Mouse (Mus musculus): Measurements from ENCODE around the gene Rap1b. TPM values are rescaled to one million over a fixed set of nuclear protein-coding genes. Genes with fewer than 3 reads are reported as not detected.

The Rap1b gene
- polyA plus RNA-seq, 1 experiment from 2014 or later, result 170 TPM

GRCm38 (mm10) chr10:117858241-117858640, 12.4 kb upstream of the Rap1b start:
- Histone ChIP-seq H3K9ac (no peak overlapping the region), H3K4me2 (replicated peaks) (no peak overlapping the region), H3K27me3 (no peaks in the 10 kb centered on the region), H3K4me1 (no peaks in the 10 kb centered on the region), H3K9me3 (replicated peaks) (no peaks in the 10 kb centered on the region), H3K27ac (replicated peaks) (no peak overlapping the region), H3K4me3 (replicated peaks) (no peak overlapping the region), H3K36me3 (no peaks in the 10 kb centered on the region)
- ATAC-seq (ENCODE audit: insufficient number of reproducible peaks, low FRiP score, low TSS enrichment, low read depth), result no peak
- 72% methylated on average over 5 of the region's 5 CpGs for WGBS

- Histone ChIP-seq H3K36me3 (no peaks in the 10 kb centered on the region), H3K4me2 (replicated peaks) (no peak overlapping the region), H3K4me1 (no peaks in the 10 kb centered on the region), H3K9me3 (replicated peaks) (no peaks in the 10 kb centered on the region), H3K9ac (no peak overlapping the region), H3K27ac (replicated peaks) (no peak overlapping the region), H3K27me3 (no peaks in the 10 kb centered on the region), H3K4me3 (replicated peaks) (no peak overlapping the region)
- 61% methylated on average over 8 of the region's 8 CpGs for WGBS
- ATAC-seq (ENCODE audit: insufficient number of reproducible peaks, low FRiP score, low TSS enrichment, low read depth), result no peak
Measured at GRCm38 (mm10) chr10:117856001-117856720, 10.3 kb upstream of the Rap1b start.

GRCm38 (mm10) chr10:117852648-117853192, 6.9 kb upstream of the Rap1b start:
- Histone ChIP-seq H3K9ac (no peak overlapping the region), H3K4me1 (no peaks in the 10 kb centered on the region), H3K4me3 (replicated peaks) (no peak overlapping the region), H3K36me3 (no peaks in the 10 kb centered on the region), H3K27ac (replicated peaks) (no peak overlapping the region), H3K4me2 (replicated peaks) (no peak overlapping the region), H3K9me3 (replicated peaks) (no peaks in the 10 kb centered on the region), H3K27me3 (no peaks in the 10 kb centered on the region)
- no peak for ATAC-seq (ENCODE audit: insufficient number of reproducible peaks, low FRiP score, low TSS enrichment, low read depth)
- WGBS, result 91% methylated on average over 10 of the region's 10 CpGs

GRCm38 (mm10) chr10:117848981-117849380, 3.1 kb upstream of the Rap1b start:
- no peaks in the 10 kb centered on the region for H3K27me3 ChIP-seq
- no peak overlapping the region for H3K4me2 ChIP-seq (replicated peaks)
- no peaks in the 10 kb centered on the region for H3K9me3 ChIP-seq (replicated peaks)
- 65% methylated on average over 3 of the region's 3 CpGs for WGBS
- no peak overlapping the region for H3K4me3 ChIP-seq (replicated peaks)
- H3K27ac ChIP-seq (replicated peaks), result no peak overlapping the region
- H3K9ac ChIP-seq, result no peak overlapping the region
- peaks cover 9% of the 10 kb centered on the region for H3K4me1 ChIP-seq
- H3K36me3 ChIP-seq, result no peaks in the 10 kb centered on the region
- ATAC-seq (ENCODE audit: insufficient number of reproducible peaks, low FRiP score, low TSS enrichment, low read depth), result no peak

GRCm38 (mm10) chr10:117846796-117847195, 961 bp upstream of the Rap1b start:
- 47% methylated on average over 9 of the region's 9 CpGs for WGBS
- peak overlapping the region; percentile 66 for H3K4me2 ChIP-seq (replicated peaks)
- H3K4me3 ChIP-seq (replicated peaks), result peak overlapping the region; percentile 90; the same call in 1 of the 2 replicates
- no peak overlapping the region for H3K9ac ChIP-seq
- ATAC-seq (ENCODE audit: insufficient number of reproducible peaks, low FRiP score, low TSS enrichment, low read depth), result no peak
- H3K36me3 ChIP-seq, result no peaks in the 10 kb centered on the region
- H3K27me3 ChIP-seq, result no peaks in the 10 kb centered on the region
- H3K9me3 ChIP-seq (replicated peaks), result no peaks in the 10 kb centered on the region
- H3K27ac ChIP-seq (replicated peaks), result peak overlapping the region; percentile 99
- peaks cover 14% of the 10 kb centered on the region for H3K4me1 ChIP-seq

GRCm38 (mm10) chr10:117846260-117846632, 411 bp upstream of the Rap1b start:
- peak overlapping the region; percentile 99 for H3K27ac ChIP-seq (replicated peaks)
- H3K36me3 ChIP-seq, result no peaks in the 10 kb centered on the region
- H3K4me2 ChIP-seq (replicated peaks), result peak overlapping the region; percentile 66
- H3K9ac ChIP-seq, result peak overlapping the region; percentile 58
- no peaks in the 10 kb centered on the region for H3K27me3 ChIP-seq
- H3K4me3 ChIP-seq (replicated peaks), result peak overlapping the region; percentile 90
- under 1% methylated on average over 21 of the region's 21 CpGs for WGBS
- peaks cover 14% of the 10 kb centered on the region for H3K4me1 ChIP-seq
- peak; percentile 85 for ATAC-seq (ENCODE audit: insufficient number of reproducible peaks, low FRiP score, low TSS enrichment, low read depth)
- no peaks in the 10 kb centered on the region for H3K9me3 ChIP-seq (replicated peaks)

- Histone ChIP-seq H3K4me2 (replicated peaks) (peak overlapping the region; percentile 48), H3K4me1 (peaks cover 14% of the 10 kb centered on the region), H3K9me3 (replicated peaks) (no peaks in the 10 kb centered on the region), H3K4me3 (replicated peaks) (peak overlapping the region; percentile 90), H3K27ac (replicated peaks) (peak overlapping the region; percentile 99), H3K36me3 (no peaks in the 10 kb centered on the region), H3K9ac (peak overlapping the region; percentile 91), H3K27me3 (no peaks in the 10 kb centered on the region)
- peak; percentile 44 for ATAC-seq (ENCODE audit: insufficient number of reproducible peaks, low FRiP score, low TSS enrichment, low read depth)
- WGBS, result under 1% methylated on average over 52 of the region's 52 CpGs
Measured at GRCm38 (mm10) chr10:117844782-117845596, 846 bp downstream of the Rap1b start.

GRCm38 (mm10) chr10:117844279-117844678, 1.6 kb downstream of the Rap1b start:
- H3K36me3 ChIP-seq, result no peaks in the 10 kb centered on the region
- 22% methylated on average over 5 of the region's 5 CpGs for WGBS
- H3K9ac ChIP-seq, result no peak overlapping the region
- no peaks in the 10 kb centered on the region for H3K27me3 ChIP-seq
- no peaks in the 10 kb centered on the region for H3K9me3 ChIP-seq (replicated peaks)
- H3K4me3 ChIP-seq (replicated peaks), result peak overlapping the region; percentile 90
- peaks cover 14% of the 10 kb centered on the region for H3K4me1 ChIP-seq
- peak overlapping the region; percentile 48 for H3K4me2 ChIP-seq (replicated peaks)
- no peak for ATAC-seq (ENCODE audit: insufficient number of reproducible peaks, low FRiP score, low TSS enrichment, low read depth)
- no peak overlapping the region for H3K27ac ChIP-seq (replicated peaks)

GRCm38 (mm10) chr10:117843690-117844089, 2.1 kb downstream of the Rap1b start:
- Histone ChIP-seq H3K27ac (replicated peaks) (no peak overlapping the region), H3K4me1 (peaks cover 16% of the 10 kb centered on the region), H3K9me3 (replicated peaks) (no peaks in the 10 kb centered on the region), H3K9ac (no peak overlapping the region), H3K27me3 (no peaks in the 10 kb centered on the region), H3K36me3 (no peaks in the 10 kb centered on the region), H3K4me3 (replicated peaks) (peak overlapping the region; percentile 90; the same call in 1 of the 2 replicates), H3K4me2 (replicated peaks) (peak overlapping the region; percentile 48)
- WGBS, result 58% methylated on average over 5 of the region's 5 CpGs
- ATAC-seq (ENCODE audit: insufficient number of reproducible peaks, low FRiP score, low TSS enrichment, low read depth), result no peak

- H3K27me3 ChIP-seq, result no peaks in the 10 kb centered on the region
- no peak overlapping the region for H3K27ac ChIP-seq (replicated peaks)
- no peak overlapping the region for H3K4me2 ChIP-seq (replicated peaks)
- no peak overlapping the region for H3K9ac ChIP-seq
- no peaks in the 10 kb centered on the region for H3K9me3 ChIP-seq (replicated peaks)
- no peaks in the 10 kb centered on the region for H3K36me3 ChIP-seq
- H3K4me3 ChIP-seq (replicated peaks), result no peak overlapping the region
- H3K4me1 ChIP-seq, result peaks cover 15% of the 10 kb centered on the region
- no peak for ATAC-seq (ENCODE audit: insufficient number of reproducible peaks, low FRiP score, low TSS enrichment, low read depth)
- 89% methylated on average over 1 of the region's 1 CpGs for WGBS
Measured at GRCm38 (mm10) chr10:117841765-117842164, 4.1 kb downstream of the Rap1b start.

- Histone ChIP-seq H3K27me3 (no peaks in the 10 kb centered on the region), H3K36me3 (no peaks in the 10 kb centered on the region), H3K4me1 (peaks cover 13% of the 10 kb centered on the region; the same call in 1 of the 2 replicates), H3K9ac (no peak overlapping the region), H3K9me3 (replicated peaks) (no peaks in the 10 kb centered on the region), H3K4me2 (replicated peaks) (no peak overlapping the region), H3K27ac (replicated peaks) (no peak overlapping the region), H3K4me3 (replicated peaks) (no peak overlapping the region)
- 85% methylated on average over 5 of the region's 5 CpGs for WGBS
- ATAC-seq (ENCODE audit: insufficient number of reproducible peaks, low FRiP score, low TSS enrichment, low read depth), result no peak
Measured at GRCm38 (mm10) chr10:117840431-117840995, 5.3 kb downstream of the Rap1b start.
